Mouse (Mus musculus) liver, adult 2 months (tissue): Measurements from ENCODE around the gene Hsd17b3. TPM values are rescaled to one million over a fixed set of nuclear protein-coding genes. Genes with fewer than 3 reads are reported as not detected.

Experiments
- DNase-seq: peaks from one replicate; pipeline ENCODE4 v3.0.0-alpha.2; 2011; ENCODE audit warnings: low read depth, low spot score; ENCODE audit errors: extremely low read depth
- H3K27ac ChIP-seq: fragments of 200-500 bp; replicated peaks from 2 replicates; pipeline ENCODE4 v1.5.1; 2012; ENCODE audit warnings: low read depth, mild to moderate bottlenecking, control low read depth, inconsistent platforms, low read length; ENCODE audit not compliant: insufficient read depth
- H3K27me3 ChIP-seq: fragments of 200-500 bp; 2 replicates; pipeline ENCODE4 v1.6.1; 2012; ENCODE audit warnings: mild to moderate bottlenecking, moderate library complexity, low read length, inconsistent platforms; ENCODE audit not compliant: control insufficient read depth, insufficient read depth
- H3K36me3 ChIP-seq: fragments of 200-500 bp; 2 replicates; pipeline ENCODE4 v1.6.1; 2012; ENCODE audit warnings: low read length, inconsistent platforms; ENCODE audit not compliant: control insufficient read depth, insufficient read depth
- H3K4me1 ChIP-seq: fragments of 200-500 bp; 2 replicates; pipeline ENCODE4 v1.6.1; 2011; ENCODE audit warnings: low read length; ENCODE audit not compliant: control insufficient read depth, insufficient read depth
- H3K4me3 ChIP-seq: fragments of 200-500 bp; 2 replicates; pipeline ENCODE4 v1.5.1; 2011; ENCODE audit warnings: low read depth, mild to moderate bottlenecking, control low read depth, low read length, moderate library complexity; ENCODE audit not compliant: insufficient read depth
- H3K79me2 ChIP-seq: fragments of 200-500 bp; 2 replicates; pipeline ENCODE4 v1.6.1; 2012; ENCODE audit warnings: inconsistent platforms, mild to moderate bottlenecking, low read length, moderate library complexity; ENCODE audit not compliant: control insufficient read depth, insufficient read depth
- H3K9ac ChIP-seq: fragments of 200-500 bp; 2 replicates; pipeline ENCODE4 v1.6.1; 2012; ENCODE audit warnings: low read depth, mild to moderate bottlenecking, control low read depth, inconsistent platforms, low read length
- CTCF ChIP-seq: fragments of 200-500 bp; IDR thresholded peaks from 2 replicates; pipeline ENCODE4 v1.5.1; 2011; ENCODE audit warnings: low read depth, low read length, control low read depth
- POLR2A ChIP-seq: fragments of 200-500 bp; IDR thresholded peaks from 2 replicates; pipeline ENCODE4 v1.6.1; 2011; ENCODE audit warnings: low read length, control low read depth; ENCODE audit not compliant: insufficient read depth; ENCODE audit errors: extremely low read depth
- WGBS: fragments of 180-500 bp; shearing (Covaris S2); methylation state at CpG from one replicate; pipeline ENCODE4 v1.1.7; 2018; 5-methylcytosine and 5-hydroxymethylcytosine counted together
- polyA plus RNA-seq: library from polyadenylated mRNA; depleted of rRNA; stranded (reverse); fragments of >200 nt; gene quantifications from 2 replicates; pipeline ENCODE4 v1.2.3, GENCODE M21; 2012; rRNA removed
- total RNA-seq: library from RNA; depleted of rRNA; stranded (reverse); fragments of >200 nt; gene quantifications from 2 replicates; pipeline ENCODE4 v1.2.3, GENCODE M21; 2014; rRNA removed

Hsd17b3 gene
- total and polyA plus RNA-seq, 2 experiments: not detected

GRCm38 (mm10) chr13:64011157-64011556 lies 77.9 kb downstream of the Hsd17b3 start:
- Histone ChIP-seq H3K27ac (no peak overlapping the region), H3K4me3 (no peak overlapping the region), H3K36me3 (no peaks in the 10 kb centered on the region), H3K4me1 (peaks cover 6% of the 10 kb centered on the region; the same call in 1 of the 2 replicates), H3K27me3 (no peaks in the 10 kb centered on the region), H3K9ac (no peak overlapping the region), H3K79me2 (no peaks in the 10 kb centered on the region)
- no peak for DNase-seq
- 83% methylated on average over 4 of the region's 4 CpGs for WGBS
- no peak for TF ChIP-seq CTCF
- TF ChIP-seq POLR2A: no peak

Other genes starting within 250 kb of the Hsd17b3 start
- 48.8 and 49.7 TPM in 2 replicates for gene Slc35d2, start 40.1 kb upstream of the Hsd17b3 start, total RNA-seq
- gene Slc35d2, start 40.1 kb upstream of the Hsd17b3 start, polyA plus RNA-seq: 33.1 and 33.7 TPM in 2 replicates
- 21.8 and 22.8 TPM in 2 replicates for gene Zfp367, start 64.0 kb upstream of the Hsd17b3 start, total RNA-seq
- gene Zfp367, start 64.0 kb upstream of the Hsd17b3 start, polyA plus RNA-seq: 4.0 and 5.3 TPM in 2 replicates
- 37.7 and 39.4 TPM in 2 replicates for gene Habp4, start 72.6 kb upstream of the Hsd17b3 start, total RNA-seq
- 29.6 and 38.4 TPM in 2 replicates for gene Habp4, start 72.6 kb upstream of the Hsd17b3 start, polyA plus RNA-seq
- gene Cdc14b, start 186.1 kb upstream of the Hsd17b3 start, total RNA-seq: 31.7 and 35.8 TPM in 2 replicates
- 6.7 and 7.6 TPM in 2 replicates for gene Cdc14b, start 186.1 kb upstream of the Hsd17b3 start, polyA plus RNA-seq
- 83.4 and 84.2 TPM in 2 replicates for gene Aaed1, start 223.5 kb upstream of the Hsd17b3 start, total RNA-seq
- 20.8 and 21.1 TPM in 2 replicates for gene Aaed1, start 223.5 kb upstream of the Hsd17b3 start, polyA plus RNA-seq